Mouse (Mus musculus) megakaryocyte-erythroid progenitor cell, adult 5-6 weeks (primary cell): ENCODE results near the gene Gpr156. TPM values are rescaled to one million over a fixed set of nuclear protein-coding genes. Genes with fewer than 3 reads are reported as not detected.

Experiments
- ATAC-seq: replicated peaks from 2 replicates; pipeline ENCODE4 v1.8.0; 2016; ENCODE audit warnings: mild to moderate bottlenecking, inconsistent platforms; ENCODE audit not compliant: severe bottlenecking, poor library complexity, low FRiP score, low TSS enrichment
- total RNA-seq, 2 experiments: library from RNA; stranded (forward) in 1 of 2; stranded (reverse) in 1 of 2; fragments of 200-1000, 215-1000 nt in 1 of 2; fragments of >200 nt in 1 of 2; fragmentation: Nextera tagmentation in 1 of 2; gene quantifications; 2 replicates each; pipeline ENCODE4 v1.2.3; 2014 to 2017

Gpr156 gene
- total RNA-seq, 2 experiments from 2014 or later: not detected

- ATAC-seq: no peak
Measured at GRCm38 (mm10) chr16:37906456-37906855, 9.8 kb upstream of the Gpr156 start.

GRCm38 (mm10) chr16:37911086-37911485 lies 5.2 kb upstream of the Gpr156 start:
- no peak for ATAC-seq

GRCm38 (mm10) chr16:37916818-37917201 lies 514 bp downstream of the Gpr156 start:
- no peak for ATAC-seq

GRCm38 (mm10) chr16:37919000-37919399 lies 2.7 kb downstream of the Gpr156 start:
- no peak for ATAC-seq

GRCm38 (mm10) chr16:37920842-37921409 lies 4.6 kb downstream of the Gpr156 start:
- no peak for ATAC-seq

- no peak for ATAC-seq
Measured at GRCm38 (mm10) chr16:37926087-37926486, 9.8 kb downstream of the Gpr156 start.

GRCm38 (mm10) chr16:37927117-37927516 lies 10.8 kb downstream of the Gpr156 start:
- no peak for ATAC-seq

- ATAC-seq: no peak
Measured at GRCm38 (mm10) chr16:37929006-37929405, 12.7 kb downstream of the Gpr156 start.

- ATAC-seq: no peak
Measured at GRCm38 (mm10) chr16:37929626-37930025, 13.3 kb downstream of the Gpr156 start.

GRCm38 (mm10) chr16:37934932-37935331 lies 18.6 kb downstream of the Gpr156 start:
- ATAC-seq: no peak

GRCm38 (mm10) chr16:37937276-37937675 lies 21.0 kb downstream of the Gpr156 start:
- ATAC-seq: no peak

- no peak for ATAC-seq
Measured at GRCm38 (mm10) chr16:37938125-37939081, 22.1 kb downstream of the Gpr156 start.

- ATAC-seq: no peak
Measured at GRCm38 (mm10) chr16:37939082-37939863, 23.0 kb downstream of the Gpr156 start.

- ATAC-seq: no peak
Measured at GRCm38 (mm10) chr16:37940291-37940690, 24.0 kb downstream of the Gpr156 start.

GRCm38 (mm10) chr16:37943701-37944100 lies 27.4 kb downstream of the Gpr156 start:
- ATAC-seq: no peak

GRCm38 (mm10) chr16:37945031-37945796 lies 28.9 kb downstream of the Gpr156 start:
- 0 out of 2 replicates have a peak, but pooled peaks have one; percentile 54 for ATAC-seq

GRCm38 (mm10) chr16:37947160-37947559 lies 30.9 kb downstream of the Gpr156 start:
- ATAC-seq: peak; percentile 89

GRCm38 (mm10) chr16:37948365-37948764 lies 32.1 kb downstream of the Gpr156 start:
- ATAC-seq: no peak

- no peak for ATAC-seq
Measured at GRCm38 (mm10) chr16:37951171-37951570, 34.9 kb downstream of the Gpr156 start.
